ENCODE assay signal across 21 mouse cellular contexts in genomic region chr14:80070580-80070979, GRCm38 (mm10).
A peak's percentile ranks its signal among the peaks of the same experiment; 100 is the strongest.
DNase-seq lines count a peak whose midpoint lies in the region; ATAC-seq and TF ChIP-seq lines count a peak whose summit lies in the region.
"Had no signal": no experiment of that assay in that cellular context is flagged by ENCODE, and none has a peak within 500 bp of the region (broad histone marks: within the 10 kb centered on the region; RNA-seq: fewer than 3 reads in every experiment).

No protein-coding gene starts in this region.

- 0 out of 2 replicates have a peak, but pooled peaks have one; percentile 31 for ATAC-seq in frontal cortex, adult (ENCODE audit: low TSS enrichment)
- ATAC-seq in forebrain, embryonic 14.5 days = peak; percentile 65; the same call in 1 of the 2 replicates
- ATAC-seq in midbrain, embryonic 14.5 days (ENCODE audit: low FRiP score, low TSS enrichment) = no peak
- ATAC-seq: intestine, embryonic 15.5 days had no signal

- no peak overlapping the region for H3K4me3 ChIP-seq in forebrain, embryonic 14.5 days (ENCODE audit: low read depth, low read length)
- no peak overlapping the region for H3K4me3 ChIP-seq in midbrain, embryonic 14.5 days (replicated peaks; ENCODE audit: low read depth, low read length)
- H3K4me3 ChIP-seq: embryonic facial prominence, embryonic 15.5 days; erythroblast, embryonic 14.5 days; heart, adult 2 months; heart, embryonic 15.5 days; hindbrain, embryonic 10.5 days; intestine, embryonic 15.5 days had no signal

- WGBS in forebrain, embryonic 14.5 days = 20% methylated on average over 3 of the region's 3 CpGs
- 64% methylated on average over 3 of the region's 3 CpGs for WGBS in midbrain, embryonic 14.5 days

- peaks cover 5% of the 10 kb centered on the region; the same call in 1 of the 2 replicates for H3K4me1 ChIP-seq in forebrain, embryonic 14.5 days (ENCODE audit: control insufficient read depth, insufficient read depth, low read length)
- no peaks in the 10 kb centered on the region for H3K4me1 ChIP-seq in midbrain, embryonic 14.5 days (ENCODE audit: control insufficient read depth, insufficient read depth, low read length)
- H3K4me1 ChIP-seq: embryonic facial prominence, embryonic 15.5 days; heart, embryonic 15.5 days; hindbrain, embryonic 10.5 days; intestine, embryonic 15.5 days had no signal

- no peak for TF ChIP-seq POLR2A in brain, embryonic 14.5 days (IDR thresholded peaks at IDR 0.05; ENCODE audit: borderline replicate concordance, extremely low read depth, insufficient read depth, insufficient read length, poor library complexity, severe bottlenecking)

- DNase-seq in frontal cortex, postnatal 14 days (ENCODE audit: low spot score in 2 of 2) = no peak
- DNase-seq in brain, embryonic 14.5 days (ENCODE audit: low read depth) = peak; percentile 84
- peak; percentile 76 for DNase-seq in forebrain, embryonic 14.5 days (ENCODE audit: low spot score)
- DNase-seq in adrenal gland, adult (ENCODE audit: inconsistent age in 2 of 2, low spot score in 1 of 2) = no peak
- DNase-seq in midbrain, embryonic 14.5 days = no peak
- DNase-seq: adrenal gland, adult 8-10 months; cerebellum, adult 2 months; cerebellum, postnatal 14 days; embryo, embryonic 11 days; gastrocnemius, postnatal 10 days; heart, adult 2 months; kidney, adult 2 months had no signal

- H3K36me3 ChIP-seq in forebrain, embryonic 14.5 days (ENCODE audit: control insufficient read depth, insufficient read depth, low read length) = no peaks in the 10 kb centered on the region
- no peaks in the 10 kb centered on the region for H3K36me3 ChIP-seq in midbrain, embryonic 14.5 days (ENCODE audit: control insufficient read depth, insufficient read depth, low read length)
- H3K36me3 ChIP-seq: embryonic facial prominence, embryonic 15.5 days; heart, embryonic 15.5 days; hindbrain, embryonic 10.5 days; intestine, embryonic 15.5 days had no signal

- no peak overlapping the region for H3K9ac ChIP-seq in forebrain, embryonic 14.5 days (ENCODE audit: low read length)
- no peak overlapping the region for H3K9ac ChIP-seq in midbrain, embryonic 14.5 days (replicated peaks; ENCODE audit: low read length)
- H3K9ac ChIP-seq: embryonic facial prominence, embryonic 15.5 days; heart, embryonic 15.5 days; hindbrain, embryonic 14.5 days; intestine, embryonic 15.5 days had no signal

- no peak overlapping the region for H3K27ac ChIP-seq in forebrain, embryonic 14.5 days (ENCODE audit: low read depth, low read length)
- no peak overlapping the region for H3K27ac ChIP-seq in midbrain, embryonic 14.5 days (replicated peaks; ENCODE audit: low read depth, low read length)
- H3K27ac ChIP-seq: embryonic facial prominence, embryonic 15.5 days; heart, adult 2 months; heart, embryonic 15.5 days; hindbrain, embryonic 10.5 days; hindbrain, embryonic 14.5 days; intestine, embryonic 15.5 days had no signal

- H3K9me3 ChIP-seq in forebrain, embryonic 14.5 days (replicated peaks; ENCODE audit: control insufficient read depth, low read length) = no peaks in the 10 kb centered on the region
- no peaks in the 10 kb centered on the region for H3K9me3 ChIP-seq in midbrain, embryonic 14.5 days (ENCODE audit: control insufficient read depth, low read length)
- H3K9me3 ChIP-seq: embryonic facial prominence, embryonic 15.5 days; heart, embryonic 15.5 days; hindbrain, embryonic 10.5 days; intestine, embryonic 15.5 days had no signal

- no peak for TF ChIP-seq CTCF in brain, embryonic 14.5 days (IDR thresholded peaks at IDR 0.05; ENCODE audit: borderline replicate concordance, extremely low read depth, insufficient read depth, insufficient read length)

- H3K4me2 ChIP-seq in forebrain, embryonic 14.5 days (ENCODE audit: low read length) = no peak overlapping the region
- no peak overlapping the region for H3K4me2 ChIP-seq in midbrain, embryonic 14.5 days (ENCODE audit: low read length)
- H3K4me2 ChIP-seq: embryonic facial prominence, embryonic 15.5 days; heart, embryonic 11.5 days; heart, embryonic 15.5 days; hindbrain, embryonic 14.5 days; intestine, embryonic 15.5 days had no signal

- no peaks in the 10 kb centered on the region for H3K27me3 ChIP-seq in forebrain, embryonic 14.5 days (replicated peaks; ENCODE audit: control insufficient read depth, insufficient read depth, low read length)
- H3K27me3 ChIP-seq in midbrain, embryonic 14.5 days (ENCODE audit: control insufficient read depth, insufficient read depth, low read length) = no peaks in the 10 kb centered on the region
- H3K27me3 ChIP-seq: CH12.LX; embryonic facial prominence, embryonic 15.5 days; heart, embryonic 15.5 days; intestine, embryonic 15.5 days had no signal

Comparison
In these comparisons a context has a peak if more than half of its experiments do, and no peak if none do; other contexts are left out.
1. DNase-seq: peak in brain, embryonic 14.5 days (single experiment) and forebrain, embryonic 14.5 days (single experiment); none in frontal cortex, postnatal 14 days (0 of 2), adrenal gland, adult (0 of 2) and midbrain, embryonic 14.5 days (single experiment).